Comparison of ENCODE assay signal across 24 mouse cellular contexts in genomic region chr7:98407615-98408014, GRCm38 (mm10). TPM values are rescaled to one million over a fixed set of nuclear protein-coding genes. Genes with fewer than 3 reads are reported as not detected.
DNase-seq lines count a peak whose midpoint lies in the region; ATAC-seq lines count a peak whose summit lies in the region.
"Had no signal": no experiment of that assay in that cellular context is flagged by ENCODE, and none has a peak within 500 bp of the region (broad histone marks: within the 10 kb centered on the region; RNA-seq: fewer than 3 reads in every experiment).

No protein-coding gene starts in this region.

- peak; percentile 19 for DNase-seq in heart, adult 11 months
- DNase-seq in heart, postnatal 36 days: no peak
- DNase-seq in cerebellum, adult 11 months: no peak
- no peak for DNase-seq in embryo, embryonic 9.5 days (ENCODE audit: extremely low spot score)
- DNase-seq: adrenal gland, adult 8-10 months; adrenal gland, postnatal 25 days; cerebellum, adult 18-20 months; cerebellum, adult 9-10 months; cerebellum, postnatal 25 days; embryo, embryonic 11 days; forebrain, postnatal 0 days; gastrocnemius, adult 2 months; gastrocnemius, postnatal 14 days; heart, adult 2 months; heart, postnatal 14 days; kidney, adult 11 months had no signal

- intact Hi-C loops in heart, postnatal 36 days (cut with DNase I): no loop called here

- ATAC-seq in granulocyte monocyte progenitor cell, adult 5-6 weeks (replicated peaks; ENCODE audit: poor library complexity, severe bottlenecking): peak; percentile 65
- peak; percentile 57; the same call in 1 of the 2 replicates for ATAC-seq in megakaryocyte progenitor cell, adult 5-6 weeks (replicated peaks; ENCODE audit: poor library complexity)
- ATAC-seq: activated CD4-positive, CD25-positive, alpha-beta regulatory T cell, adult 4 months; CD4-positive, CD25-positive, alpha-beta regulatory T cell, adult 4 months; forebrain, embryonic 13.5 days; forebrain, postnatal 0 days; hindbrain, embryonic 16.5 days; intestine, embryonic 15.5 days had no signal

RNA-seq across cellular contexts. Expression of gene Gucy2d, which starts 32.6 kb away (rescaled TPM):
- under 1 TPM in 1 of 2 experiments, not detected in 1; 0.25 TPM for total RNA-seq in heart, postnatal 36 days (2021)
- not detected in 2 replicates for total RNA-seq in granulocyte monocyte progenitor cell, adult 5-6 weeks (2014; fragmentation: Nextera tagmentation)
- not detected in 2 replicates for total RNA-seq in granulocyte monocyte progenitor cell, adult 5-6 weeks (2017)
- not detected in 2 replicates for total RNA-seq in megakaryocyte progenitor cell, adult 5-6 weeks (2015)
- not detected in 2 replicates for total RNA-seq in megakaryocyte progenitor cell, adult 5-6 weeks (2017)
- total RNA-seq: adrenal gland, adult 8-10 months; adrenal gland, postnatal 25 days; ES-E14; forebrain, postnatal 0 days had no signal

RNA-seq across cellular contexts. Expression of gene Tsku, which starts 46.5 kb away (rescaled TPM):
- total RNA-seq in heart, postnatal 36 days (2021): 1 to 10 TPM; 2.8 to 3.2 TPM
- 0.43 TPM in 1 of 2 replicates, not detected in the other for total RNA-seq in granulocyte monocyte progenitor cell, adult 5-6 weeks (2014; fragmentation: Nextera tagmentation)
- not detected in 2 replicates for total RNA-seq in granulocyte monocyte progenitor cell, adult 5-6 weeks (2017)
- total RNA-seq in megakaryocyte progenitor cell, adult 5-6 weeks (2015): 0.12 TPM in 1 of 2 replicates, not detected in the other
- total RNA-seq in megakaryocyte progenitor cell, adult 5-6 weeks (2017): not detected in 2 replicates
